Mouse (Mus musculus) mesoderm, embryonic 11.5 days (tissue): ENCODE results near the gene Gm2012.
"Not testable (repeated sequence)": the region's sequence is repeated elsewhere in the genome, so short reads cannot be mapped to it uniquely, and the experiment has no call there.

Source experiments
- DNase-seq: peaks from one replicate; pipeline ENCODE4 v3.0.0-alpha.2; 2012; ENCODE audit warnings: low read depth, low spot score

Gene Gm2012

GRCm38 (mm10) chrX:26231255-26231654 is at the start of gene Gm2012:
Gm2012 (minus strand) TSS chrX:26231355.
- DNase-seq: not testable (repeated sequence)

GRCm38 (mm10) chrX:26159146-26159545 is 72.0 kb downstream of the Gm2012 start:
- not testable (repeated sequence) for DNase-seq
